Mouse (Mus musculus): Measurements from ENCODE around the gene Tmem178b. TPM values are rescaled to one million over a fixed set of nuclear protein-coding genes. Genes with fewer than 3 reads are reported as not detected.

Tmem178b gene
- total RNA-seq, 2 experiments from 2014 or later = 295 to 302 TPM

DNA sequence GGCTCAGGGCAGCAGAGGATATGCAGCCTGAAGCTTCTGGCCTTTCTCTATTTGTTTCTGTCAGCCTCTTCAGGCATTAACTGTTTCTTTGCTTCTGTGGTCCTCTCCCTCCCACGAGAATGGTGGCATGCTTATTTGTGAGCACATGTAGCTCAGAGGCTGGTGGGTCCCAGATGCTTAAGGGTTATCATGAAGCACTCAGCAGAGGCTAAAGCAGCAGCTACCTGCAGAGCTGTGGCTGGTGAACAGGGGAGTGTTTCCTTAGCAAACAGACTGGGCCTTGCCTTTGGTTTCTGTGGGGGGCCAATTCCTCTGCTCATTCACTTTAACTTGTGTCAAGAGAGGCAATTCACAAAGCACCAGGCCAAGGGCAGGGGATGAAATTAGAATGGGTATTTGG lies 203.0 kb downstream of the Tmem178b start:
- DNase-seq (ENCODE audit: low spot score in 2 of 2) = no peak

DNA sequence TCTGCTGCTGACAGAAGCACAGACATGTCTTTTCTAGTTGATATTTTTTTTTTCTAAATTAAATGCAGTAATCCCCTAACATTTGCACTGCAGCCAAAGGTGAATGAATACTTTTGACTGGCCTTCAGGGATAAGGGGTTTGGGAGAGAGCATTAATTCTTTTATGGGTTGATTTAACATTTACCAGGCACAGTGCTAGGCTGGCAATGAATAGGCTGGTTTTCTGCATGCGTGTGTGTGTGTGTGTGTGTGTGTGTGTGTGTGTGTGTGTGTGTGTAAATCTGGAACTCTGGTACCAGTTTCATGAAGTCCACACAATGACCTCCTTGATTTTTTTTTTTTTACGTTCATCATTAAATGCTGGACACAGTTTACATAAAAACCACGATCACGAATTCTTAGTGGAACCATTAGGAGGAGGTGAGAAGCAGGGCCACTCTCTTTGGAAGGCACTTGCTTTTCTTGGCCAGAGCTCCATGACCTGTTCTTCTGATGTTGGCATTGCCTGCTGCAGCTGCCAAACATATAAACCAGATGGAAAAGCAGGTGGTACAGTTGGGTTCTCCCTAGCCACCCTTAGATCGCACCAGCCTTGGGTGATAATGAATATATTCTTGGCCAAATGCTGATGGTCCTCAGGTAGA lies 203.7 kb downstream of the Tmem178b start:
- DNase-seq (ENCODE audit: low spot score in 2 of 2) = no peak

DNA sequence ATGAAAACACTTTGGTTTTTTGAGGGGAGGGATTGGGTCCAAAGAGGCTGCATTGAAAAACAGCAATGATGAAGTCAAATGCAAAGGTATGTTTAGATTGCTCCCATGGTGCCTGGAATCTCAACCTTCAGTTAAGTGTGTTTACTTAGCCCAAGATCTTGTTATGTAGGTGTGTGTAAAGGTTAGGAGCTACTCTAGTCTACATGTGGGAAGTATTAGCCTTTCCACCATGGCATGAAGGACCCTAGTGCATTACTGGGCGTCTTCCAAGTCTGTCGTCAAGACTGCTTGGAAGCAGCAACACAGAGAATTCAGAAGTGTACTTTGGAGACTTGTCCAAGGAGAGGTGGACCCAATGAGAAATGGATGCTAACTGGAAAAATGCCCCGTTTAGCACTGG lies 205.3 kb downstream of the Tmem178b start:
- DNase-seq (ENCODE audit: low spot score in 2 of 2) = no peak

DNA sequence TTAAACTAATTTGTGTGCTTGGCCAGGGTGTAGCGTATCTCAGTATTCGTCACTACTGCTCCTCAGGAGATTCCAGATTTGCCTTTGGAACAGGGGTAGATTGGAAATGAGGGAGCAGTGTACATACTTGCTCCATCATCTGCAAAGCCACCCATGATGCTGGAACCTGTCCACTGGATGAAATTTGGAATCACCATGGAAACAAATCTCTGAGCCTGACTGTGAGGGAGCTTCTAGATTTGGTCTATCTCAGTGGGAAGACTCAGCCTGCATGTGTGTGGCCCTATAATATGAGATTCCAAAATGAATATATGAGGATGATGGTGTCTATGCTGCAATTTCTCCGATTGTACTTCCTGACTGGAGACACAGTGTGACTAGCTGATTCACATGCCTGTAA lies 210.7 kb downstream of the Tmem178b start:
- no peak for DNase-seq (ENCODE audit: low spot score in 2 of 2)

DNA sequence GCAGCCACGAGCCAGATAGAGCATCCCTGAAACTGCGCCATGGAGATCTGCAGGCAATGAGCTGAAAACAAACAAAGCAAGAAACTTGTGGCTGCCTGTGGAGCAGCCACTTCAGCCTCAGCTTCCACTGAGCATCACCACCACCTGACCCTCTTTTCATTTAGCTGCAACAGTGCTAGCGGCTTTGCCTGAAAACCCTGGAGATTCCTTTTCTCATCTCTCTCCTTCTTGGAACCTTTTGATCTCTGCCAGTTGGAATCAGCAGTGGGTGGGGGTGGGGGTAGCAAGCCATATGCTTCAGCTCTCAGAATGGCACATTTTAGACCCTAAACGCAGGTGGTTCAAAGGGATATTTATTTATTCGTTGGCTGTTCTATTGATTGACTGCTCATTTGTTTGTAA lies 218.2 kb downstream of the Tmem178b start:
- no peak for DNase-seq (ENCODE audit: low spot score in 2 of 2)

DNA sequence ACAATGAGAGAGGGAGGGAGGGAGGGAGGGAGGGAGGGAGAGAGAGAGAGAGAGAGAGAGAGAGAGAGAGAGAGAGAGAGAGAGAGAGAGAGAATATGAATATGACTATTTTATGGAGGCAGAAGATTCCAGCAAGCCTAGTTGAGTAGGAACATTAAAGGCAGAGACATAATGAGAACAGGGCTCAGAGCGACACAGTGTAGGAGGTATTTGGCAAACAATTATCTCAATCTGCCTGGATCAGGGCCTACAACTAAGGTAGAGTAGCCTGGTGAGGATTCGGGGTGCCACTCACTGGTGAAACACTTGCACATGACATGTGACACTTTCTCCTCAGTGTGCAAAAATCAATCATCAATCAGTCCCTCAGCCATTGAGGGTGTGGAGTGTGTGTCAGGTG lies 225.4 kb downstream of the Tmem178b start:
- DNase-seq (ENCODE audit: low spot score in 2 of 2) = peak in 1 of 2 experiments; percentile 26

DNA sequence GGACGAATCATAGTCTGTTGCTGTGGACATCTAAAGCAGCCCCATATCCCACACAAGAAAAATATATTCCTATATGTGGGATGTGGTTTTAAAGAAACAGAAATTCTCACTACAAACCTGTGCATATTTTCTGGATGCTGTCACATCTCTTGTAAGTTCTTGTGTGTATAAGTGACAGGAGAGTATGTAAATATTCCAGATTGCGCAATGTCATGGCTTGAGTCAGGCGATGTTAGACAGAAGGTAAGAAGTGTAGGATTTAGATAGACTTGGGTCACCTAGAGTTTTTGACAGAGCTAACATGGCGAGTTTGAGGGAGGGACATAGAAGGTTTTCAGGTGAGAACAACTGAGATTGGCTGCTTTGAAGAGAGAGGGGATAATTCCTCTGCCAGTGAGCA lies 228.7 kb downstream of the Tmem178b start:
- no peak for DNase-seq (ENCODE audit: low spot score in 2 of 2)

DNA sequence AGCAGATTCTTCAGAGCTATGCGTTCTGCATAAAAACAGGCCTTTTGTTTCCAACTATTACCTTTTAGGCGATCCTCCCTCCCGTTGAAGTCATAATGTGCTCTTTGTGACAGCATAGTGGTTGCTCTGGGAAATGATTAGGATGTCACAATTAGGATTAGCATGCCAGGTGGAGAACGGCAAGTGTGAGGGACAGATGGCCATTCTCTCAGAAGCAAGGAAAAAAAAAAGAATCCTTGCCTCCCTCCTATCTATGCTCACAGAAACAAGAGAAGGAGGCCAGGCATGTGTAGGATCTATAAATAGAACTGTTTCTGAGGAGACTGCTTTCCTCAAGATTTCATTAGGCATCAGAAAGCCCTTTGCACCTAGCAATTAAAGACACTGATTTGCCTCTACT lies 229.8 kb downstream of the Tmem178b start:
- DNase-seq (ENCODE audit: low spot score in 2 of 2) = no peak

DNA sequence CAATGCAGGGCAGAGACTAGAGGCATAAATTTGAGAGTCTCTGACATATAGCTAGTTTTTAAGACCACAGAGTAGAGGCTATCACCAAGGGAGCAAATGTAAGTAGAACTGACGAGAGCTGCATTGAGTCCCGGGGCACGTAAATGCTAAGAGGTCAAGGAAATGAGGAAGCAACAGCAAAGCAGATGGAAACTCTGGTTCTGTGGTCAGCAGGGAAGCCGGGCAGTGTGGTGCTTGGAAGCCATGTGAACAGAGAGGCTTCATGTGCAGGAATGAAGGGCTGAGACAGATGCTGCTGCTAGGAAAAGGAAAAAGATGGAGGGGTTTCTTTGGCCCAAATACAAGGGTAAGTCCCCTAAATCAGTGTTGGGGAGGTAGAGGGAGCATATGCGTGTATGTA lies 237.0 kb downstream of the Tmem178b start:
- no peak for DNase-seq (ENCODE audit: low spot score in 2 of 2)

DNA sequence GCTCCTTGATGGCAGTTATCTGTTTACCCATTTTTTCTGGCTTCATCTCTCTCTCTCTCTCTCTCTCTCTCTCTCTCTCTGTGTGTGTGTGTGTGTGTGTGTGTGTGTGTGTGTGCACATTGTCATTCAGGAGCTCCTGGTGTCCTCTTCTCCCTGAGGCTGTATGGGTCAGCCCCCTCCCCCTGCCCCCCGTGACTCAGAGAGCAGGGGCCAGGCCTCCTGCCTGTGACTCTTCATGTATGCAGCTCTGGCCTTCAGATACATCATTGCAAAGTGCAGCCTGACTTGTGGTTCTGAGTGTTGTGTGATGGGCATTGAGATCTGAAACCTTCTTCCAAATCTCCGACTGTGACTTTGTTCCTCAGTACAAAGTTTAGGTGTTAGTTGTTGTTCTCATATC lies 237.7 kb downstream of the Tmem178b start:
- no peak for DNase-seq (ENCODE audit: low spot score in 2 of 2)

DNA sequence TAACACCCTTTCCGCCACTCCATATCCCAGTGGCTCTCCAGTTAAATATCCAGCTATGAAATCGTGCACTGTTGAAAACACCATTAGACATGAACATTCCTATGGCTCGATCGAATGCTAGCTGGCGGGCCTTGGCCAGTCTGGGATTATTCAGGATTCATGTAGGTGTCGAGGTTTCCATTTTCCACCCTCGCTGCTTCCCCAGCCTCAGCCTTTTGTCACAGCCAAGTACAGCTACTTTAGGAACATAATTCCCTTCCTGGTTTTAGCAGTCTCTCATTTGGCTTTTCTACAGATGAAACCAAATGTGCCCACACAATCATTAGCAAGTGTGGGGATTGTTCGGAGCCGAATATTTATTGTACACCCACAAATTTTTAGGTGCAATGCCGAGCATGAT lies 239.4 kb downstream of the Tmem178b start:
- peak; percentile 45 to 74 for DNase-seq (ENCODE audit: low spot score in 2 of 2)

DNA sequence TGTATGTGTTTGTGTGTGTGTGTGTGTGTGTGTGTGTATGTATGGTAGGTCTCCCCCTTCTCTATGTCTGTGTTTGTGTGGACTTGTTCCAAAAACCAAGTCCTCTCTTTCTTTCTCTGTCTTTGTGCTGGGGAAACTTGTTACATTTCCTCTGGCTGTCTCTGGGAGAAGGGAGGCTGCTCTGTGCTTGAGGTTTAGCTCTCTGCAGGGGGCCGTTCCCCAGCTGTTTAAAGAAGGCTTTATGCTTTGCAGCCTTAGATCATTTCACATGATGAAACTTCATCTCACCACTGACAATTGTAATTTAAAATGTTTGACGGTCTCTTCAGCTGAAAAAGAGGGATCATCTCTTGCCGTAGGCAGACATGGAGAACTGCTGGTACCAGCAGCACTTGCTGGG lies 243.2 kb downstream of the Tmem178b start:
- DNase-seq (ENCODE audit: low spot score in 2 of 2) = no peak

DNA sequence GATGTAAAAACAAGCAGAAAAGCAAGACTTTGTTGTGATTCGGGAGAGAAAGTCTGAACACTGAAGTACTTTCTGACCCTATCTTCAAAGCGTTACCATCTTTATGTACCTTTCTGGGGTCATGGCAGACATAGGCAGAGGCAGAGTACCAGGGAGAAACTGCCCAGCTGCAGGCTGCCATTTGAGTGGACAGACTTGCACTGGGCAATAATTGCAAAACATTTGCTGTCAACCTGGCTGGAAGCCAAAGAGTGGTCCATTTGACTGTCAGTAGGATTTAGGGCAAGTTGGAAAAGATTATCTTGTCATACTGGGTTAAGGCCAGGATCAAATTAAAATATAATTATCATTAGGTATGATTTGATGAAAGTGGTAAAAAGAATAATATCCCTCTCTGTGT lies 247.1 kb downstream of the Tmem178b start:
- DNase-seq (ENCODE audit: low spot score in 2 of 2) = no peak

DNA sequence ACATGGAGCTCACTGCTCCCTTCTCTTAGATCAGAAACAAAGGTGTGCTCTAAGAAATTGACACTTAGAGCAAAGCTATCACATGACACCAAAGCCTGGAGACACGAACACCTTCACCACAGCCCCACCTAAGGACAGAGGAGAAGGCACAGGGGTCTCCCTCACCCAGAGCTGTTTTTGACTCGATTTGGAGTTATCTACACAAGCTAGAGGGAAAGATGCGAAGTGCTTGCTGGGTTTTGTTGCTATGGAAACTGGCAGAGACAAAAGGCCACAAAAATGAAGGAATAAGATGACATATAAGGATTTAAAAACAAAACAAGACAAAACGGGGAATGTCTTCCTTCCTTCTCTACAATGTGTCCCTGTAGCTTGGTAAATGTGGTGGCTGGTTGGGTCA lies 248.4 kb downstream of the Tmem178b start:
- DNase-seq (ENCODE audit: low spot score in 2 of 2) = no peak

DNA sequence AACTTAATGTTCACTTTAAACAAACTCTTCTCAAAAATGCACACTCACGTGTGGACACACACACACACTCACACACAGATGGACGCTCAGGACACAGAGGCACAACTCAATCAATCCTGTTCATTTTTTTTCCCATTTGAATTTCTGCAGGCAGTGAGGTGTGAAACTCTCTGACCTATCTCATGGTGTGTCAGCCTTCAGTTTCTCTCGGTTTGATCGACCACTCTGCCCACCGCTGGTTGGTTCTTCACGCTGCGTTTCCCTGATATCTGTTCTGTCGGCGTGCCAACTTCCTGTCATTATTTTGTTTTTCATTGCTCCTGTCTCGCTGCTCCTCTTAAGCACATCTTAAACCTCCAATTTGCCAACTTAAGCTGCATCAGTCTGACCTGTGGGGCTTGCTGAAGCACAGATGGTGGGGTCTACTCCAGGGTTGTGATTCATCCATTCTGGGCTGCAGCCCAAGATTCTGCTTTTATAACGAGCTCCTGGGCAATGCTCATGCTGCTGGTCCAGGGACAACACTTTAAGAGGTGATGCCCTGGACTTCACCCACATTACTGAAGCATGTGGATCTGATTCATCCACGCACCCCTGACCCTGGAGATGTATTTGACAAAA lies 250.1 kb downstream of the Tmem178b start:
- no peak for DNase-seq (ENCODE audit: low spot score in 2 of 2)

DNA sequence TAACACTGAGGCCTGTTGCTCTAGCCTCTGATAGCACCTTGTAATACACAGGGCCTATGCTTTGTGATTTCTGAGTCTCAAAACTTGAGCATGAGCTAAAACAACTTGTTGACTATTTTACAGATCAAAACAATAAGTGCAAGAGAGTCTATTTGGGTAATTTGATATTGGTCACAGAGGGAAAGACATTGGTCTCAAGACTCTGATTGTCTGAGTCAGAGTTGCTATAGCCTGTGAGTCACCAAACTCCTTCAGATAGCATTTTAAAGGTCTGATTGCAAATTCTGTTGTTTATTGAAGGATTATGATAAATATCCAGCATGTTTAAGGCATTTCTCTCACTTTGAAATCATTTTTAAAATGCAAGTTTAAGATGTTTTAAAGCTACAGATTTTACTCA lies 250.9 kb downstream of the Tmem178b start:
- DNase-seq (ENCODE audit: low spot score in 2 of 2) = no peak

DNA sequence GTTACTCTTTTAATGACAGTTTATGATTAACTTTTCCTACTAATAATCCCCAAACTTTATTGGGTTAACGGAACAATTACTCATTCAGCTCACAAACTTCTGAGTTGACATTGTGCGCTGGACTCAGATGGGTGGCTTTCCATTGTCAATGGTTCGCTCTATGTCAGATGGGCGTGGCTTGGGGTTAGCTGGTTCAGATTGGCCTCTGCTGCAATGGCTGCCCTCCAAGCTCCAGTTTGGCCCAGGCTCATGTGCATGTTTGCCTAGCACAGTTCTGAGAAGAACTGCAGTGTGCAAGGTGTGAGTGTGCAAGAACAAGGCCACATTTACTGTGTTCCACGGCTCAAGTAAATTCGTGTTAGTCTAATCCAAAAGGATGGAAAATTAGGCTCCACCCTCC lies 255.6 kb downstream of the Tmem178b start:
- DNase-seq (ENCODE audit: low spot score in 2 of 2) = no peak

DNA sequence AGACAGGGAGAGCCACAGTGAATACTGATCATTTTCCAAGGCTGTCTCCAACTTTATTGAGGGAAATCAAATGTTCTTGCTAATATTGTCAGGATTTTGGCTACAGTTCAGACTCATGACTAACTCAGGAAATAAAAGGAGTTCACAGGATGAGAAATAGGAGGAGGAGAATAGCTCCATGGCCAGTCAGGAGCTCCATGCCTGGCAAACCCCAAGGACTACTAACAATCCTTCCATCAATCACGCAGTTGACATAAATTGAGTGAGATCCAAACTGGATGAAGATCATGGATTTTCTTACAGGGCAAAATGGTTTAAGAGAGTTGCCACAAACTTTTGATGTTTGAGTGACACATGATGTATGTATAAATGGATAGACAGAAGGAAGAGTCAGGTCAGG lies 258.9 kb downstream of the Tmem178b start:
- DNase-seq (ENCODE audit: low spot score in 2 of 2) = no peak

DNA sequence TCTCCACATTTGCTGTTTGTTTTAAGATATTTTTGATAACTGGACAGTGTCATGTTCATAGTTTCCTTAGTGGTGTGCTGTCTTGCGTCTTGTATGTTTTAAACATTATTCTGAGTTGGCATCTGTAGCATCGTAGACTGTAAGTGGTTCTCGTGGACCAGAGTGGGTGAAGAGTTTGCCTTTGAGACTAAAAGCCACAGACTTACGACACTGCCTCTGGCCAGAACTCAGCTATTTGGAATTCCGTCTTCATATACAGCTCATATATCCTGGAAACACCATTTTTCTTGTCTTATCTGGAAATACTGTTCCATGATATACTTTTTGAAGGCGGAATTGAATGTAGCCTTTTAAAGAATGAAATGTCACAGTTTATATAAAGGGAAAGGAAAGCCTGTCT lies 260.4 kb downstream of the Tmem178b start:
- no peak for DNase-seq (ENCODE audit: low spot score in 2 of 2)

DNA sequence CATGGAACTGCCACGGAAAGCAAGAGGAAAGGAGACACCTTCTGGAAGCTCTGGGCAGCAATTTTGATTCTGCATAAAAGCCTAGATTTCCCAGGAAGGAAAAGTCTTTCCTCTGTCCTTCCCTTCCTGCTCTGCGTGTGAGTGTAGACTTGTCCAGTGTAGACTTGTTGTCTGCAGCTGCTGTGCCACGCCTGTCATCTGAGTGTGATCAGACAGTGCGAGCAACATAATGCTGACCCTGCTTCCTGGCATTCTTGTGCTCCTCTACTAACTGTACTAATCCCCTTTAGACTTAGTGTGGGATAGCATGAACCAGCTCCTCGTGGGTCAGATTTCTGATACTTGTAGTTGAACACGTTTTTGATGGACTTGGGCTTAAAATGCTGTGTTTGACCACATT lies 262.6 kb downstream of the Tmem178b start:
- DNase-seq (ENCODE audit: low spot score in 2 of 2) = no peak

DNA sequence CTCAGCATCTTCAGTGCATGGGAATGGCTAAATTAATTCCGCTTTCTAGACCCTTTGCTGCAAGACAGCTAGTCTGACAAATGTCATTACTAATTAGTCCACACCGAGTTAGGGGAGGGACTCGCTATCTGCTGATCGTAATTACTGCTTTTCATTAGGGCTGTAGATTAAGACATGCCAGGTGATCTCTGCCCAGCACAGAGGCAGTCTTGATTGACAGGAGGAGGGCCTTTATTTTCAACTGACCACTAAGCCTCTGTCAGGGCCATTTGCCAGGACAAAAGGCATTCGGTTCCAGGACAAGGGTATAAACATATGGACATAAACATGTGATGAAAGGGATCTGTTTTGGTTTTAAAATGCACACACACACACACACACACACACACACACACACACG lies 264.3 kb downstream of the Tmem178b start:
- no peak for DNase-seq (ENCODE audit: low spot score in 2 of 2)

DNA sequence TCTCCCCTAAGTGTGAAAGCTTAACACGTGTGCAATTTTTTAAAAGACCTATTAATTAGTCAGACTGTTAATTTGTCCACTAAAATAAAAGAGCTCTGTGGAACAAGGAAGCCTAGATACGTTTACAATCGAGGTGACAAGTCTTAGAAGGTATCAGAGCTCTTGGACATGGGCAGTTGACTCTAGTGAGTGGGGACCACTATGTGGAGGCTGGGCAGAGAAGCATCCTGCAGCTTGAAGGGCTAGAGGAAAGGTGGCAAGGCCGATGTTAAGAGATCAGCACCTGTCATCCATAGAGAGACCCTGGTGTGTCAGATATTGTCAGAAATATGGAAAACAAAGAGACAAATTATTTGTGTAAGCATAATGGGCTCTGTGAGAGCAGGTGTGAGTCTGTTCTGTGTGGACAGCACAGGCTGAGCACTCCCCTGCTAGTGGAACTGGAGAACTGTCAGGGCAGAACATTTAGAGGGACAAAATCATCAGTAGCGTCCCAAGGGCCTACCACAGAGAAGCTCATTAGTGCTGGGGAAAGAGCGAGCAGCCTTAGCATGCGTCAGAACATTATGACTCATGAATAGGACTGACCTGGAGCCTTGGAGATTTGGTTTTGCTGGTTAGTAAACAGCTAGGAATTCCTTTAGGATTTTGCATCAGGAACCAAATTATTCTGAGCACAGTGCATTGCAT lies 264.9 kb downstream of the Tmem178b start:
- DNase-seq (ENCODE audit: low spot score in 2 of 2) = no peak

DNA sequence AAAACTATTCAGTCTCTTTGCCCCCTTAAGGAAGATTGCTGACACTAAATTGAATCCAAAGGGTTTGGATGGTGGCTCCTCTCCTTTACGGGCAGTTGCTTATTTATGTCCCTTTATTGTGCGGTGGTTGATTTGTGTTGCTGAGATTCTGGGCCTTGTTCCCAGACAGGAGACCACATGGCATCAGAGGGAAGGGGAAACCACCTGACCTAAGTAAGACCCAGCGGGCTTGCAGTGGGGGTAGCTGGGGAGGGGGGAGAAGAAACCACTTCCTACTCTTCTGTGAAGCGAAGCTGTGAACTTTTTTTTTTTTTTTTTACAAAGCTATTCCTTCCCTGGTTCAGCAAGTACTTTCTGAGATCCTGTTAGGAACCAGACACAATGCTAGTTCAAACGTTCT lies 269.5 kb downstream of the Tmem178b start:
- DNase-seq (ENCODE audit: low spot score in 2 of 2) = no peak
